Mouse (Mus musculus) testis, adult 2 months (tissue): Measurements from ENCODE around the gene Gm39566. TPM values are rescaled to one million over a fixed set of nuclear protein-coding genes. Genes with fewer than 3 reads are reported as not detected.
"Not testable (repeated sequence)": the region's sequence is repeated elsewhere in the genome, so short reads cannot be mapped to it uniquely, and the experiment has no call there.

ENCODE experiments used
- H3K27ac ChIP-seq: fragments of 200-500 bp; 2 replicates; pipeline ENCODE4 v1.5.1; 2012; ENCODE audit warnings: low read depth, low read length; ENCODE audit not compliant: control insufficient read depth, insufficient read depth
- H3K27me3 ChIP-seq: fragments of 200-500 bp; 2 replicates; pipeline ENCODE4 v1.6.1; 2012; ENCODE audit warnings: mild to moderate bottlenecking, low read length, moderate library complexity; ENCODE audit not compliant: control insufficient read depth, insufficient read depth
- H3K36me3 ChIP-seq: fragments of 200-500 bp; 2 replicates; pipeline ENCODE4 v1.6.1; 2012; ENCODE audit warnings: mild to moderate bottlenecking, low read length; ENCODE audit not compliant: control insufficient read depth, insufficient read depth
- H3K4me1 ChIP-seq: fragments of 200-500 bp; 2 replicates; pipeline ENCODE4 v1.6.1; 2012; ENCODE audit warnings: low read length; ENCODE audit not compliant: control insufficient read depth, insufficient read depth
- H3K4me3 ChIP-seq: fragments of 200-500 bp; 2 replicates; pipeline ENCODE4 v1.5.1; 2012; ENCODE audit warnings: low read depth, mild to moderate bottlenecking, low read length, moderate library complexity, mixed read lengths; ENCODE audit not compliant: control insufficient read depth
- CTCF ChIP-seq: fragments of 200-500 bp; IDR thresholded peaks from 2 replicates; pipeline ENCODE4 v1.5.1; 2012; ENCODE audit warnings: low read depth, mild to moderate bottlenecking, inconsistent platforms, low read length, moderate library complexity; ENCODE audit not compliant: control insufficient read depth, insufficient read depth, insufficient replicate concordance
- POLR2A ChIP-seq: fragments of 200-500 bp; IDR thresholded peaks from 2 replicates; pipeline ENCODE4 v1.6.1; 2012; ENCODE audit warnings: low read depth, mild to moderate bottlenecking, inconsistent platforms, low read length, moderate library complexity; ENCODE audit not compliant: control insufficient read depth
- polyA plus RNA-seq: library from polyadenylated mRNA; depleted of rRNA; stranded (reverse); fragments of >200 nt; gene quantifications from 2 replicates; pipeline ENCODE4 v1.2.3, GENCODE M21; 2012; rRNA removed

The Gm39566 gene
- polyA plus RNA-seq: 136 and 193 TPM in 2 replicates

- peak within 1 kb of the TSS; percentile 87 for H3K4me3 ChIP-seq
- no peaks in the 10 kb centered on the region for H3K27me3 ChIP-seq
- no peak within 1 kb of the TSS for H3K27ac ChIP-seq
- no peaks in the 10 kb centered on the region for H3K36me3 ChIP-seq
- no peak for TF ChIP-seq CTCF
- TF ChIP-seq POLR2A: peak; percentile 50; the same call in 1 of the 2 replicates
- H3K4me1 ChIP-seq: peaks cover 2% of the 10 kb centered on the region
Observed at GRCm38 (mm10) chr11:69815155-69815554, at the start of gene Gm39566. TSS of gene Gm39566 (minus strand) at chr11:69815298.

GRCm38 (mm10) chr11:69864138-69864860 lies 49.2 kb upstream of the Gm39566 start:
- Histone ChIP-seq H3K27ac (no peak overlapping the region), H3K4me1 (no peaks in the 10 kb centered on the region), H3K36me3 (no peaks in the 10 kb centered on the region), H3K27me3 (no peaks in the 10 kb centered on the region), H3K4me3 (no peak overlapping the region)
- no peak for TF ChIP-seq CTCF

GRCm38 (mm10) chr11:69863729-69864128 lies 48.6 kb upstream of the Gm39566 start:
- H3K36me3 ChIP-seq, H3K4me3 ChIP-seq, H3K4me1 ChIP-seq, H3K27ac ChIP-seq, H3K27me3 ChIP-seq: not testable (repeated sequence)

GRCm38 (mm10) chr11:69858113-69858998 lies 43.3 kb upstream of the Gm39566 start, which contains the start of gene Tnk1:
TSS of gene Tnk1 (minus strand) at chr11:69858730.
- Histone ChIP-seq H3K27me3 (no peaks in the 10 kb centered on the region), H3K4me1 (peaks cover 12% of the 10 kb centered on the region), H3K36me3 (no peaks in the 10 kb centered on the region), H3K4me3 (no peak within 1 kb of the TSS), H3K27ac (no peak within 1 kb of the TSS)
- TF ChIP-seq POLR2A (no peak), CTCF (no peak)

GRCm38 (mm10) chr11:69855347-69855746 lies 40.2 kb upstream of the Gm39566 start:
- no peak for TF ChIP-seq CTCF
- TF ChIP-seq POLR2A: no peak
- Histone ChIP-seq H3K27me3 (no peaks in the 10 kb centered on the region), H3K4me3 (peak overlapping the region; percentile 30), H3K27ac (no peak overlapping the region), H3K4me1 (peaks cover 12% of the 10 kb centered on the region), H3K36me3 (no peaks in the 10 kb centered on the region)

GRCm38 (mm10) chr11:69854680-69855079 lies 39.6 kb upstream of the Gm39566 start:
- peaks cover 12% of the 10 kb centered on the region for H3K4me1 ChIP-seq
- H3K27me3 ChIP-seq: no peaks in the 10 kb centered on the region
- no peaks in the 10 kb centered on the region for H3K36me3 ChIP-seq
- no peak overlapping the region for H3K4me3 ChIP-seq
- no peak overlapping the region for H3K27ac ChIP-seq
- TF ChIP-seq POLR2A: no peak
- no peak for TF ChIP-seq CTCF

- TF ChIP-seq CTCF: no peak
- TF ChIP-seq POLR2A: no peak
Observed at GRCm38 (mm10) chr11:69853994-69854393, 38.9 kb upstream of the Gm39566 start.

More at GRCm38 (mm10) chr11:69853994-69854393, 38.9 kb upstream of the Gm39566 start:
- Histone ChIP-seq H3K27ac (no peak overlapping the region), H3K27me3 (no peaks in the 10 kb centered on the region), H3K4me3 (no peak overlapping the region), H3K36me3 (no peaks in the 10 kb centered on the region), H3K4me1 (peaks cover 12% of the 10 kb centered on the region)
